Mouse (Mus musculus) liver, adult 2 months (tissue): ENCODE measurements around the gene Strn4.

Experiments used
- CTCF ChIP-seq: fragments of 200-500 bp; IDR thresholded peaks from 2 replicates; pipeline ENCODE4 v1.5.1; 2011; ENCODE audit warnings: low read depth, low read length, control low read depth
- POLR2A ChIP-seq: fragments of 200-500 bp; IDR thresholded peaks from 2 replicates; pipeline ENCODE4 v1.6.1; 2011; ENCODE audit warnings: low read length, control low read depth; ENCODE audit not compliant: insufficient read depth; ENCODE audit errors: extremely low read depth

DNA sequence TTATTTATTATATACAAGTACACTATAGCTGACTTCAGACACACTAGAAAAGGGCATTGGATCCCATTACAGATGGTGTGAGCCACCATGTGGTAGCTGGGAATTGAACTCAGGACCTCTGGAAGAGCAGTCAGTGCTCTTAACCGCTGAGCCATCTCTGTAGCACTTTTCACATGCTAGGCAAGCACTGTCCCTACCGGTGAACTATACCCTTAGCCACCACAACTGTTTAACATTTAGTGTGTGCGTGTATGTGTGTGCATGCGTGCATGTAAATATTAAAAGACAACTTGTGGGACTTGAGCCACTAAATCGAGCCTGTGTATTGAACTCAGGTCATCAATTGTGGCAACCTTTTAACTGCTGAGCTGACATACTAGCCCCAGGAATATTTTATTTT is 31.1 kb downstream of the Strn4 start:
- TF ChIP-seq CTCF (no peak), POLR2A (no peak)
